Mouse (Mus musculus): Measurements from ENCODE around the gene Tbc1d10a.

Tbc1d10a gene

DNA sequence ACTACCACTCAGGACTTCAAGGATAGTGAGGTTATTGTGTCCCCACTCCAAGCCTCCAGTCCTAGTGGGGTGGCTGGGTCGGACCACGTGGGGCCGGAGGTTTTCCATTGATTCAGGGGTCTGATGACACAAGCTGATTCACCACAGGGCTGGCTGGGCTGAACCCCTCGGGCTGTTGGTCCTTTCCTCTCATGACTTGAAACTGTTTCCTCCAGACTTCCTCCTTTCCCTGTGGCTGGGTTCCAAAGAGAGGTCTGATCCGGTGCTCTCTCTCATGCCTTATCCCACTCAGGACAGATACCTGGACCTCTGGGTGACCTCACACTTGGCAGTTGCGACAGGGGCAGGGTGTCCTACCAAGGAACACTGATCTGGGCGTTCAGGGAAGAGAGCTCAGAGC lies 53.6 kb downstream of the Tbc1d10a start:
- DNase-seq = no peak

DNA sequence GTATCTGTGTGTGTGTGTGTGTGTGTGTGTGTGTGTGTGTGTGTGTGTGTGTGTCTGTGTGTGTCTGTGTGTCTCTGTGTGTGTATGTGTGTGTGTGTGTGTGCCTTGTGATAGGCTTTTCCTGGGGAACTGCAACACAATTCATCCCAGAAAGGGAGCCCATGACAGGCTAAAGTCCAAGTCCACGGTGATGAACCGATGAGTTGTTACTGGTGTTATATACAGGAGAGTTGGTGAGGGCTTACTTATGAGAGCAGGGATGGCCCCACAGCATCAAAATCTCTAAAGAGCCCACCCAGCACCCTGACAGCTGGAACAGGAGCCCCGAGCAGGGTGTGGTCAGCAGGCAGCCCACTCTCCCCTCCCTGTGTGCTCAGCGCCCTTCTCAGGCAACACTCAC lies 54.6 kb downstream of the Tbc1d10a start:
- DNase-seq = no peak

DNA sequence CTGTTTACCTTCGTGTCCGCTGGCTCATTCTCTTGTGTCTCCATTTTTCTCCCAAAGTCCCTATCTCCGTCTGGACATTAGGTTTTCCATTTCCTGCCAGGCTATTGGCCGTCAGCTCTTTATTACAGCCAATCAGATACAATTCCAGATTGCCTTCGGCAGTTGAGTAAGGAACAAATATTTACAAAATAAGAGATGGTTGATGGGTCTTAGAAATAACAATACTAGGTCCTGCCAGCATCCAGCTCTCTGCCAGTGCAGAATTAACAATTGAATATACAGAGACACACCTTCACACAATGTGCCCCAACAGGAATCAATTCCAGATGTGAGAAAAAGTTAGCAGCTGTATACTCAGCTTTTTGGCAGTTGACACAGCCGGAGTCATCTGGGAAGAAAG lies 59.5 kb downstream of the Tbc1d10a start:
- DNase-seq = no peak

DNA sequence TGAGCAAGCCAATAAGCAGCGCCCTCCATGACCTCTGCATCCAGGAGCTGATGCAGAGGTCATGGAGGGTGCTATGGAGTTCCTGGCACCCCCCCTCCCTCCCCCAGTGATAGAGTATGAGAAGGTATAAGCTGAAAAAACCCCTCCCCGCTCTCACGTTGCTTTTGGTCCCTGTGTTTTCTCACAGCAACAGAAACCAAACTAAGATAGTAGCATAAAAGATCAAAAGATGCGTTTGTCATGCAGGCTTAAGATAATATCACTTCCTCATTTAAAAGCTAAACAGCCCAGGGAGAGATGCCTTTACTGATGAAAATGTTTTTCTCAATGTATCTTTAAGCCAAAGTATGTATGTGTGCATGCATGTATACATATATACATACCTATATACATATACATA lies 60.0 kb downstream of the Tbc1d10a start:
- DNase-seq = no peak

DNA sequence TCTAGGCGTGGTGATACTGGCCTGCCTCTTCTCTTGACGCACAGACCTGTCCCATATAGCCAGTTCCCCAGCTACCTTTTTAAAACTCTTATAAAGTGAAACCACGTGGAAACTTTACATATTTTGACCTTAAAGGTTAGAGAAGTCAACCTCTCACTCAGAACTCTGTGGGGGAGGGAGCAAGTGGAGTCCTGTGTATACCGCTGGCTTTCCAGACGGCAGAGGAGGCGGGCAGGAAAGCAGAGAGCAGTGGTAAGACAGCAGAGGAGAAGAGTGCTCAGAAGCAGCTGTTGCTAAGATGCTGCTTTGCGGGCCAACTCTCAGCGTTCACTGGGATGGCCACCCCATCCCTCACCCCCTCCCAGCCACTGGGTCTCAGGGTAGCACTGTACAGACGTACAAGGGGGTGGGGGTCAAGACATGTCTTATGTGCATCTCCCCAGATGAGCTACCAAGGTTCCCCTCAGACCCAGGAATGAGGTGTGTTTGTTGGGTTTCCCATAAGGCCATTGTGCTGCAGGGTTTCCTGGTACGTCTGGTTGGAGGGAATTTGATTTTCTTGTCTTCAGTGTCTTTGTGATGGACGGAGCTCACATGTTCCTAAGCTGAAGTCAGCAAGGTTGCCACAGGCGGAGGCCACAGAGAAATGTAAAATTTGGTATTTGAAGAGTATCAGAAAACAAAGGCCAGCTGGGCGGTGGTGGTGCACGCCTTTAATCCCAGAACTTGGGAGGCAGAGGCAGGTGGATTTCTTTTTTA lies 60.8 kb downstream of the Tbc1d10a start:
- DNase-seq = peak; percentile 32

DNA sequence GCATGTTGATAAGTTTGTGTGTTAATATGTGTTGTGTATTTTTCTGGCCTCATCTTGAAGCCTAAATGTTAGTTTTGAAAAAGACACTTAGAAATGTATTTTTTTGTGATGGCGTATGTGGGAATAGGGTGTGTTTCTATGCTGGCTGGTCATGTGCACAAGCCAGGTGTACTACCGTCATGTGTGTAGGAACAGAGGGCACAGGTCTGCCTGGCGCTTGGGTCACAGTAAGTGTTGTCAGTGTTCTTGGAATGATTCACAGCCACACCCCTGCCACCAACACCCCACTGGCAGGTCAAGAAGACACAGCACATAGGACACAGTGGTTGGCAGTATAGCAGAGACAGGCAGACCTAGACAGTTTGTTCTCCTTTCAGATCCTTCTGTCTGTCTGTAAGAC lies 62.6 kb downstream of the Tbc1d10a start:
- no peak for DNase-seq

DNA sequence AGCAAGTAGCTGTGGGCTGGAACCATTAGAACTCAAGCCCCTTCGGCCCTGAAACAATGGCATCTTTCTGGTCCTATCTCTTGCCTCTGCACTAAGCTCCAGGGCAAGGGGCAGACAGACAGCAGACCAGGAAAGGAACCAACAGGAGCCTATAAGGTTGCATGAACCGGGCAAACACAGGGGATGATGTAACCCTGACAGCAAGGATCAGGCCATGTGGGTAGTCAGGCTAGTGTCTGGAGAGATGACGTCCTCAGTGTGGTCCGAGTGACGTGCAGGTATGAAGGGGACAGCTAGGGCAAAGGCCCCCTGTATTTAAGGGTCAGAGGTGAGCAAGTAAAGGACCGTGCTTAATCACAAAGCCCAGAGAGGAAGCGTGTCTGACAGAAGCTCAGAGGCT lies 63.7 kb downstream of the Tbc1d10a start:
- no peak for DNase-seq

DNA sequence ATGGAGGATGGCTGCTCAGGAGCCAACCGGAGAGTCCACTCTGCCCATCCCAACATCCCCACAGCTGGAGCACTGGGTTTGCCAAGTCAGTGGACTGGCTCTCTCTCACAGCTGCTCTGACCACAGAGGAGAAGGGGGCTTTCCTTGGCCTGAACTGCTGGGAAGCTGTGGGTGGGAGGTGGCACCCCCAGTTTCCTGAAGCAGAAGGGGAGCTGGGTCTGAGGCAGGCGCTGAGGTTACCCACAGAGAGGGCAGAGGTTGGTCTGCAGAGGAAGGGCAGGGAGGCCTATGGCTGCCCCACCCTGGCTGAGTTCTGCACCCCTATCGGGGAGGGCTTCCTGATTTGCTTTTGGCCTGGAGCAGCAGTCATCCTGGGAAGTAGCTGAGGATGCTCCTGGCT lies 64.8 kb downstream of the Tbc1d10a start:
- DNase-seq = no peak

DNA sequence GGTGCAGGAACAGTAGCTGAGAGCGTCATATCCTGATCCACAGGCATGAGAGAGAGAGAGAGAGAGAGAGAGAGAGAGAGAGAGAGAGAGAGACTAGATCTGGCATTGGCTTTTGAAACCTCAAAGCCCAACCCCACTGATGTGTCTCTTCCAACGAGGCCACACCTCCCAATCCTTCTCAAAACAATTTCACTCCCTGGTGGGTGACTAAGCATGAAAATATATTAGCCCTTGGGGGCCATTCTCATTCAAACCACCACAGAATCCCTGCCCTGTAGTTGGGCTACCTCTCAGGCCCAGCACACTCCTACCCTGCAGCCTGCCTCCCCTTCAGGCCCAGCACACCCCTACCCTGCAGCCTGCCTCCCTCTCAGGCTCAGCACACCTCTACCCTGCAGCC lies 66.3 kb downstream of the Tbc1d10a start:
- no peak for DNase-seq

DNA sequence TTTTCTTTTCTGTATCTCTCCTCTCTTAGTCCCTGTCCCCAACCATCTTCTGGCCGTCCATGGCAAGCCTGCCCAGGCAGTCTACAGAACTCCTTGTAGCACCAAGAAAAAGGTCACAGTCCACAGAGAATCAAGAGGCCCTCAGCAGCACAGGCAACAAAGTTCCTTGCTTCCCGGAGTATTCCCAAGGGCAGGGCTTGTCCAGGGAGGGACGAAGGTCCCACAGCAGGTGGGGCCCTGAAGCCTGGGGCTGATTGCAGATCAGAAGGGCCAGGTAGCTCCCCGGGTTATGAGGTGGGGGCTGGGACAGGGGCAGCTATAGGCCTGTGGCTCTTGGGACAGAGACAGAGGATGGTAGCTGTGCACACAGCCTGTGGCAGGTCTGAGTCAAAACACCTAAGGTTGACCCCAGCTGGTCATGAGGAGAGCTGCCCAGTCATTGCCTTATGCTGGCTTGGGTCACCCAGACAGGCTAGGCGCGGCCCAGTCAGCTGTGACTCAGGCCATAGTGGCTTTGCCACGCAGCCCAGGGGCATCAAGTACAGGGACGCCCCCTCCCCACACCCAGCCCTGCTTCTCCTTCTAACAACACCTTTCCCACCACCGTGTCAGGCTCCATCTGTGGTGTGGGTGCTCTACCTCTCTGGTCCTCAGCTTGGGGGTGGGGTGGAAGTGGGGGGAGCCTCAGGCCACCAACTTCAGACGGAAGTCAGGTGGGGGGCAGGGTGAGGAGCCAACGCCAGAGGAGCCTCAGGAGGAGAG lies 70.4 kb downstream of the Tbc1d10a start, which contains the start of gene Lif:
TSS of gene Lif (plus strand) at position 712 of the 762 bp plus-strand sequence.
- DNase-seq = no peak

DNA sequence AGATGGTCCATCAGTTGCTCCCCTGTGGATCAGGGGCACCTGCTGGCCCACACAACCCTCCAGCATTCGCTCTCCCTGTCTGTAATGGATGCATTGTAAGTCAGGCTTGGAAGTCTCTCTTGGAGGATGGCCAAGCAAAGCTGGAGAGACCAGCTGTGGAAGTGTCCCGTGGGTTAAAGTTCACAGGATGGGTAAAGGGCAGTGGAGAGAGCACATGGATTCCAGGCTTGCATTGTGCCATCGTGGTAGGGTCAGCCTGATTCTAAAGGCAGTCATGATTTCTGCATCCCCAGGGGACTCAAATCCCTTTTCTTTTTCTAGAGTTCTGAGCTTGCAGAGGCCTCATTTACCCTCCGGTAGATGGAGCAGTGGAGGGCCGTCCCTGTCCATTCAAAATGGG lies 71.2 kb downstream of the Tbc1d10a start:
- DNase-seq = no peak

DNA sequence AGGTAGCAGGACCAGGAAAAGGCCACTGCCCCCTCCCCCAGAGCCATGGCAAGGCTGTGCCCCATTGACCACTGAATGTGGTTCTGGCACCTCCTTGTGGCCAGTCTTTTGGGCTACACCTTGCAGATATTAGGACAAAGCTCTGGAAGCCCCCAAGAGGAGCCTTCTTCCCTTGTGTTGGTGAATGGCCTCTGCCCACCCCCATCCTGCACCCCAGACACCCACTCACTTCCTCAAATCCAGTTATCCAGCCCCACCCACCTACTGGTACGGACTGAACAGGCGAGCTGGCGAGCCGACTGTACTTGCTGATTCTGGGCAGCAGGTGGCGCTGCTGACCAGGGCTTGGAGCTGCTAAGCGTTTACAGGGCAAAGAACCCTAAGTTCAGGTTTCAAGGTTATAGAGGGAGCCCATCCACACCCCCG lies 72.1 kb downstream of the Tbc1d10a start:
- peak; percentile 88 for DNase-seq

DNA sequence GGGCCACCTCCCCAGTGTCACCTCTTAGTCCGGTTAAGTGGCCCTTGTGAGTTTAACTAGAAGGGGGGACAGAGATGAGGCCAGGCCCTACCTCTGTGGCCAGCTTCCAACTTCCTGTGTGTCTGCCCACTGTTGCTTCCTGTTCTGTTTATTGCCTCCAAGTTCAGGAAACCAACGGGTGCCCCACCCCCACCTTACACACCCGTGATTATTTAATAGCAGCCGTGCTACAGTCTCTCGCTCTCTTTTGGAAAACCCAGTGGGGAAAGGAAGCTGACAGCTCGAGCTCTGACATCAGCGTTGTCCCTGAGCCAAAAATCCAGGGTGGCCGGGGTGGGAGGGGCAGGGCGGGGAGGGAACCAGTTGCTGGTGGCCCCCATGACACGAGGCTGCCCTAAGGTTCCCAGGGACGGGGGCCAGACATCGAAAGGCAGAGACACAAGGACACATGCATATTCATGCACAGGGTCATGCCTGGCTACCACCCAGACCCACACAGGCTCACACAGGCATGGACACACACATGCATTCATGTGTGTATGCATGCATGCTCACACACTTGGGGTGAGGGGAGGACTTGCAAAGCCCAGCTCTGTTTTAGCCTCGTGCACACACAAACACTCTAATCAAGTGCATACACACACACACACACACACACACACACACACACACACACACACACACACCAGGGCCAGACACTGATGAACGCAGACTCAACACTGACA lies 74.0 kb downstream of the Tbc1d10a start:
- DNase-seq = no peak

DNA sequence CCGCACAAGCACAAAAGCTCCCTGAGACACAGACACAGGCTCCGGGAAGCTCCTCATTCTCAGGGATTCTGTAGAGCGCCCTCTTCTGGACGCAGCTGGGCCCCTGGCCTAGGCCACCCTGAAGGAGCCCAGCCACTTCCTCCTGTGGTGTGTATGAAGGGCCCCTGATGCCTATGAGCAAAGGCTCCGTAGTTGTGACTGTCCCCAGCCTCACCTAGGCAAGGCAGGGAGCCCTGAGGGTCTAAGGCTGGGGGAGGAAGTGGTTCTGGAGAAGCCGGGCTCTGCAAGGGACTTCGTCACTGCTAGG lies 74.6 kb downstream of the Tbc1d10a start:
- DNase-seq = peak; percentile 77

DNA sequence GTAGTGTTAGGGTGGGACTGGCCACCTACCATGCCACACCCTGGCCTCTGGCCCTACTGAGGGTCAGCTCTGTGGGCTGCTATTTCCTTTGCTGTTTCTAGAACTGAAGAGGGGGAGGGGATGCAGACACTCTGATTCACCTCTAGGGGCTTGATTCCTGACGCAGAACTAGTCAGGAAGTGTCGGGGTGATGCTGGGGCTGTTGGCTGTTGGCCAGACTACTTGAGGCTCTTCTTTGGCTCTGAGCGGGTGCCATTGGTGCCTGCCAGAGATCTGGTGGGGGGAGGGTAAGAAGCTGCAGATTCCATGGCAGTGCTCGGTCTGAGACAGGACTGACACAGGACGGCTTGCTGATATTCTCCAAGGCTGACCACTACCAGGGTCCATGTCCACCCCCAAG lies 75.4 kb downstream of the Tbc1d10a start:
- DNase-seq = peak; percentile 38

DNA sequence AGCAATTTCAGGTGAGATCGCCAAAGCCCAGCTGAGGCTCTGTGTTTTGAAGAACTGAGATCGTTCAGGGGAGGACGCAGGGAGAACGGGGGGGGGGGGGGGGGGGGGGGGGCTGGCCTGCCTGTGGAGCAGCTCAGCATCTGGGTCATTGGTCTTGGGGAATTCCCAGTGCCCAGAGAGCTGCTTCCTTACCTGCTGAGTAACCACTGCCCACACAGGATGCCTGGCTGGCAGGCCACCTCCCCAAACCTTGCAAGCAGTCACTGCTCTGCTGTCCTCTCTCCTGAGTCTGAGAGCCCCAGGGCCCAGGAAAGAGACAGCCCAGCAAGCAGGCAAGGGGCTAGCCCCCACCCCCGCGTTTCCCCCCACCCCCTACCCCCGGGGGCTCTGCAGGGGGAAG lies 76.3 kb downstream of the Tbc1d10a start:
- no peak for DNase-seq

DNA sequence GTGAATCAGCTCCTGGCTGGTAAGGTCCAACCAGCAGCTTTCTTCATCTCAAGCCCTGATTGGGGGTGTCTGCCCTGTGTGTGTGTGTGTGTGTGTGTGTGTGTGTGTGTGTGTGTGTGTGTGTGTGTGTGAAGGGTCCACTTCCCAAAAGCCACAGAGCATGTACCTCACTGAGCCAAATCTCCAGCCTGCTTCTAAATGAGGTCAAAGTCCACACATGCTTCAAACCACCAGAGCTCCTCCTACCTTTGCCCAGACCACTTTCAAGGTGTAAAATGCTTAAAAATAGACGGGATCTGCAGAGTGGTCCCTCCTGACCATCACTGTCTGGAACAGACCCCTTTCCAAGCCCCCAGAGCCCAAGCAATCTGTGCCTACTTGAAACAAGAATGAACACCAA lies 76.7 kb downstream of the Tbc1d10a start:
- no peak for DNase-seq

DNA sequence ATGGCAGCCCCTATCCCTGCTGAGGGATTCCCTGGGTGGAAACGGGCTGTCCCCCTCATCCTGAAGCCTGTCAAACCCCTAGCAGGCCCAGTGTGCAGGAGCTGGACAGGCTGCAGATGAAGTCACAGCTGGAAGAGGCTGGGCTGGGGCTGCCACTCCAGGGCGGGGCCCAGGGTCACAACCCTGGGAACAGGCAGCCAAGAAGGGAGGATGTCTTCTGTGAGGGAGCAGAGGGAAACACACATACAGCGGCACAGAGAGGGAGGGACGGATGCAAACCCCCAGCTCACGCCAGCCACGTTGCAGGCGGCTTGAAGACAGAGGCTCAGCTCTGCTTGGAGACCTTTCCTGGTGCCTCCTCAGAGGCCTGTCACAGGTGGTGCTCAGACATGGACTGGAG lies 77.5 kb downstream of the Tbc1d10a start:
- no peak for DNase-seq
